Mouse (Mus musculus) heart, embryonic 12.5 days (tissue): ENCODE measurements around the gene Olfr786. TPM values are rescaled to one million over a fixed set of nuclear protein-coding genes. Genes with fewer than 3 reads are reported as not detected.

Source experiments
- ATAC-seq: fragments of 200-750 bp; cut with Nextera tagmentation; 2 replicates; pipeline ENCODE4 v1.8.0; 2017; ENCODE audit warnings: moderate TSS enrichment, moderate library complexity; ENCODE audit not compliant: insufficient number of reproducible peaks, low FRiP score
- H3K27ac ChIP-seq: fragments of 300-500 bp; sonication (generic); 2 replicates; pipeline ENCODE4 v1.5.1; 2016; ENCODE audit warnings: mild to moderate bottlenecking, moderate library complexity; ENCODE audit not compliant: poor library complexity, severe bottlenecking
- H3K27me3 ChIP-seq: fragments of 300-500 bp; sonication (generic); replicated peaks from 2 replicates; pipeline ENCODE4 v1.6.1; 2016; ENCODE audit warnings: mild to moderate bottlenecking, moderate library complexity
- H3K36me3 ChIP-seq: fragments of 300-500 bp; sonication (generic); 2 replicates; pipeline ENCODE4 v1.6.1; 2016; ENCODE audit warnings: mild to moderate bottlenecking, moderate library complexity
- H3K4me1 ChIP-seq: fragments of 300-500 bp; sonication (generic); replicated peaks from 2 replicates; pipeline ENCODE4 v1.6.1; 2016; ENCODE audit warnings: mild to moderate bottlenecking
- H3K4me2 ChIP-seq: fragments of 300-500 bp; sonication (generic); 2 replicates; pipeline ENCODE4 v1.6.1; 2016; ENCODE audit warnings: mild to moderate bottlenecking, moderate library complexity
- H3K4me3 ChIP-seq: fragments of 300-500 bp; sonication (generic); 2 replicates; pipeline ENCODE4 v1.5.1; 2016; ENCODE audit warnings: mild to moderate bottlenecking
- H3K9ac ChIP-seq: fragments of 300-500 bp; sonication (generic); 2 replicates; pipeline ENCODE4 v1.6.1; 2016; ENCODE audit warnings: mild to moderate bottlenecking, moderate library complexity
- H3K9me3 ChIP-seq: fragments of 300-500 bp; sonication (generic); replicated peaks from 2 replicates; pipeline ENCODE4 v1.6.1; 2016; ENCODE audit warnings: mild to moderate bottlenecking, moderate library complexity
- WGBS: fragments of 180-500 bp; shearing (Covaris S2); methylation state at CpG from one replicate; pipeline ENCODE4 v1.1.7; 2016; 5-methylcytosine and 5-hydroxymethylcytosine counted together
- polyA plus RNA-seq: library from polyadenylated mRNA; unstranded; fragments of >200 nt; fragmentation: Nextera tagmentation; extraction: Ambion mirVana; gene quantifications from 2 replicates; pipeline ENCODE4 v1.2.1, GENCODE M21; 2016

Gene Olfr786
- not detected in 2 replicates for polyA plus RNA-seq

DNA sequence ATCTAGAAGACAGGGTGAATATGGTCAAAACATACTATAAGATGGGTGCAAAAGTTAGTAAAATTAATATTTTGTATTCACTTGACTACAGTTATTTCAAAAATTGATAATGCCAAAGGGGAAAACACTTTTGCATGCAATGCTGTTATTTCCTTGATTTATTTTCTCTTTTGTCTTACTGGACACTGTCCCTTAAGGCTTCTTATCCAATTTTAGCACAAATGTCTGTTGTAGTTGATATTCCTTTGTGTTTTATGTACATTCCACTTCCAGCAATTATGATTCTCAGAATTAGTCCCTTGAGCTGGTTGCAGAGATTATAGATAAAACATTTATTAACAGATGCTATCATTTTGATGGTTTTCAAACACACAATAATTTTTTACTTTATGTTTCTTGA lies at the start of gene Olfr786:
TSS of gene Olfr786 (plus strand) at position 301 of the 400 bp plus-strand sequence.
- Histone ChIP-seq H3K36me3 (no peaks in the 10 kb centered on the region), H3K27ac (no peak within 1 kb of the TSS), H3K9me3 (no peaks in the 10 kb centered on the region; the same call in 1 of the 2 replicates), H3K27me3 (no peaks in the 10 kb centered on the region), H3K4me1 (no peaks in the 10 kb centered on the region), H3K4me3 (no peak within 1 kb of the TSS), H3K9ac (no peak within 1 kb of the TSS), H3K4me2 (no peak within 1 kb of the TSS)
- ATAC-seq, result no peak

DNA sequence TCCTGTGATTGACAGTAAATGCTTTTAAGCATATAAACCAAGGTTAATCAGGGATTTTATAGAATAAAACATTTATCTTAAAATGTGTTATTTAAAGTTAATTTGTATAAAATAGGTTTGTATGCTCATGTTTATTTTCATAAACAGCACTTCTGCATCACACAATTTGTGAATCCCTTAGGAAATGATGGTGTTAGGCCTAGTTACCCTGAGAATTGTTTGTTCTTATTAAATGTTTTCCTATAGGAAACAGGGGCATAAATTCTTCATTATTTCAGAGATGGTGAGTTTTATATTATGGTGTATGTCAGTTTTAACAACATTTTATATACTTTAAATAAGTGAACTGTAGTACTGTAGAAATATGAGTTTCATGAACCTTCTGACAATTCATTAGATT lies 43.3 kb upstream of the Olfr786 start, which contains the start of gene Olfr784:
TSS of gene Olfr784 (plus strand) at position 301 of the 400 bp plus-strand sequence.
- no peak within 1 kb of the TSS for H3K4me3 ChIP-seq
- peaks cover 4% of the 10 kb centered on the region; the same call in 1 of the 2 replicates for H3K9me3 ChIP-seq
- no peak within 1 kb of the TSS for H3K9ac ChIP-seq
- ATAC-seq, result no peak
- H3K36me3 ChIP-seq, result no peaks in the 10 kb centered on the region
- no peak within 1 kb of the TSS for H3K4me2 ChIP-seq
- no peaks in the 10 kb centered on the region for H3K27me3 ChIP-seq
- no peak within 1 kb of the TSS for H3K27ac ChIP-seq
- H3K4me1 ChIP-seq, result no peaks in the 10 kb centered on the region

DNA sequence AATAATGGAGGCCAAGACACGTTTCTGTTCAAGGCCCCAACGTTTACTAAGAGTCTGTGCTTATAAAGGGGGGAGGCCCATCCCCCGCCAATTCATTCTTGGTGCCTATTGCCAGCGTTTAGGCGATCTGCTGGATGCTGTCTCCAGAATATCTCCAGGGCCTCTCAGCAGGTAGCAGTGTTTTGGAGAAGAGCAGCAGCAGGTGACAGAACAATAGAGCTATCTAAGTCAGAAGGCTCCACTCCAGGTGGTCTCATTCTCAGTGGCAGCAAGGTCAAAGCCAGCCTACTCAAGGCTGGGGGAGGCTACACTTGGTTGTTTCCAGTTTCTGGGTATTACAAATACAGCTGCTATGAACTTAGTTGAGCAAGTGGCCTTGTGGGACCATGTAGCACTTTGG lies 26.2 kb upstream of the Olfr786 start:
- Histone ChIP-seq H3K36me3 (no peaks in the 10 kb centered on the region), H3K9me3 (peaks cover 14% of the 10 kb centered on the region), H3K9ac (no peak overlapping the region), H3K4me3 (no peak overlapping the region), H3K4me2 (no peak overlapping the region), H3K4me1 (no peaks in the 10 kb centered on the region), H3K27me3 (no peaks in the 10 kb centered on the region), H3K27ac (no peak overlapping the region)
- no peak for ATAC-seq
- WGBS, result 41% methylated on average over 5 of the region's 5 CpGs

DNA sequence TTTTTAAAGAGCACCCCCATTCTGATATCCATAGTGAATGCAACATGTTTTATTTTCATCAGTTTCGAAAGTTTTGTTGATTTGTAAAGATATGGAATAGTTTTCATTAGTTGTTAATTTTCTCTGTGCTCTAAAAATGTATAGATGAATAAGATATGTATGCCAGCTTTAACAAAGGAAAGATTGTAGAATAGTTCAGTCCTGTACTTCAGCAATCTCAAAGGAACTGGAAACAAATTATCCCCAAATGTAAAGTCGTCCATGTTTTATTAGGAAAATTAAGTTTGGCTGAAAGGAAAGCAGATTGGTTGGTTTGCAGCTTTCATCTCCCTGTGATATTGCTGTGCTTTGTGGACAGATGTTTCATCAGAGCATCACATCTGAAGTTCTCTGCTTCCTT lies 22.0 kb upstream of the Olfr786 start, which contains the start of gene Olfr785:
TSS of gene Olfr785 (plus strand) at position 301 of the 400 bp plus-strand sequence.
- Histone ChIP-seq H3K27me3 (no peaks in the 10 kb centered on the region), H3K4me2 (no peak within 1 kb of the TSS), H3K4me1 (no peaks in the 10 kb centered on the region), H3K4me3 (no peak within 1 kb of the TSS), H3K27ac (no peak within 1 kb of the TSS), H3K9ac (no peak within 1 kb of the TSS), H3K9me3 (peaks cover 6% of the 10 kb centered on the region), H3K36me3 (no peaks in the 10 kb centered on the region)
- no peak for ATAC-seq
- WGBS, result 55% methylated on average over 2 of the region's 2 CpGs

DNA sequence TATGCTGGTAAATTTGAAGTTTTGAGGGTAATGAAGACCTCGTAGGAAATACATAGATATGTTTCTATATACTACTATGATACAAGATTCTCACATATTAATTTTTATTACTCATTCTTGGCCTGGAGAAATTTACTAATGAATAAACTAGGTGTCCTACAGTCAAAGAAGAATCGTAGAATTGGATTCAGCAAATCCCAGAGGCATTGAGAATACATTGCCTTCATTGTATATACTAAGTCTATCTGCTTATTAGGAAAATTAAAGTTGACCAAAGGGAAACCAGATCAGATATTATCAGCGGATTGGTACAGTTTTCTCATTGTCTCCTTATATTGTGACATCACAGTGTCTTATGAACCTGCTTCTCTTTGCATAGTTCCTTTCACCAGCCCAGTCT lies 34.5 kb downstream of the Olfr786 start, which contains the start of gene Olfr787:
TSS of gene Olfr787 (plus strand) at position 301 of the 400 bp plus-strand sequence.
- 67% methylated on average over 3 of the region's 3 CpGs for WGBS
- Histone ChIP-seq H3K9ac (no peak within 1 kb of the TSS), H3K4me2 (no peak within 1 kb of the TSS), H3K27me3 (no peaks in the 10 kb centered on the region), H3K4me1 (no peaks in the 10 kb centered on the region), H3K27ac (no peak within 1 kb of the TSS), H3K9me3 (no peaks in the 10 kb centered on the region), H3K4me3 (no peak within 1 kb of the TSS), H3K36me3 (no peaks in the 10 kb centered on the region)
- ATAC-seq, result no peak

DNA sequence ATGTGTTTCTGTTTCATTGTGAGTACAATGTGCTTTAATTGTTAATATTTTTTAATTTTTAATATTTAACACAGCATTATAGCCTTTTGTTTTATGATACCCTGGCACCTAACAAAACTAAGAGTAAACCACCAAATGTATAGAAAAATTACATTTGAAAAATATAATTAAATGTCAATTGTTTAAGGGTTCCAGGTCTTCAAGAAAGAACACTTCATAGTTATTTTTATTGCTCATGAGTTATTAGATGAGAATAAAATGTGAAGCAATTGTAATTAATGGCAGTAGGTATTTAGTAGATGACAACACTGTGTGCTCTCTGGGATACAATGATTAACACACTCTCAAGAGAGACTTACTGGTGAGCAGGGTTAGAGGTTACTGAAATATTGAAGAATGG lies 43.6 kb downstream of the Olfr786 start, which contains the start of gene Olfr788:
TSS of gene Olfr788 (plus strand) at position 301 of the 400 bp plus-strand sequence.
- Histone ChIP-seq H3K9me3 (no peaks in the 10 kb centered on the region), H3K27me3 (no peaks in the 10 kb centered on the region), H3K4me1 (no peaks in the 10 kb centered on the region), H3K4me2 (no peak within 1 kb of the TSS), H3K27ac (no peak within 1 kb of the TSS), H3K4me3 (no peak within 1 kb of the TSS), H3K9ac (no peak within 1 kb of the TSS), H3K36me3 (no peaks in the 10 kb centered on the region)
- no peak for ATAC-seq

DNA sequence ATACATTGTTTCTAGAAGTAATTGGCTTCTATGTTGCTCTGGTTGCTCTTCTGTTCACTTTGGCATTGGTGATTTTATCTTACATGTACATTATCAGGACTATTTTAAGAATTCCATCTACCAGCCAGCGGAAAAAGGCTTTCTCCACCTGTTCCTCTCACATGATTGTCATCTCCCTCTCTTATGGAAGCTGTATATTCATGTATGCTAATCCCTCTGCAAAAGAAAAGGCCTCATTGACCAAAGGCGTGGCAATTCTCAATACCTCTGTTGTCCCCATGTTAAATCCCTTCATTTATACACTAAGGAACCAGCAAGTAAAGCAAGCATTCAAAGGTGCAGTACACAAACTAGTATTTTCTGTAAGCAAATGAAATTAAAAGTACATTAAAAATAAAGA lies 46.1 kb downstream of the Olfr786 start:
- Histone ChIP-seq H3K4me3 (no peak overlapping the region), H3K9ac (no peak overlapping the region), H3K27ac (no peak overlapping the region), H3K9me3 (no peaks in the 10 kb centered on the region), H3K4me2 (no peak overlapping the region), H3K36me3 (no peaks in the 10 kb centered on the region), H3K27me3 (no peaks in the 10 kb centered on the region), H3K4me1 (no peaks in the 10 kb centered on the region)
- WGBS, result 45% methylated on average over 2 of the region's 2 CpGs
- ATAC-seq, result no peak

DNA sequence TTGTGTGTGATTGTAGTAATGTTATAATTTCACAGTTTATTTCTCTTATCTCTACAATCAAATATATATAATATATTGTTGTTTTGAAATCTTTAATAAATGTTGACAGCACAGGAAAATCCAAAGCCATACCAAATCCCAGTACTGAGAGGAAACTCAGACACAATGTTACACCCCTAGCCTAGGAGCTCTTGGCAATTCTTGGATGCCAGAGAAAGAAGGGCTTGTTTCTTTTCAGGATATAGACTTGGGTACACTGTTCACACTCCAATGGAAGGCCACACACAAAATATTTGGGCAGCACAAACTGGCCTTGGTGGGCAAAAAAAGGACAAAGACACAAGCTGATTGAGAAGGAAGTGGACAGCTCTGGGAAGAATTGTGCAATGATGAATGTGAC lies 46.6 kb downstream of the Olfr786 start:
- H3K9ac ChIP-seq, result no peak overlapping the region
- ATAC-seq, result no peak

DNA sequence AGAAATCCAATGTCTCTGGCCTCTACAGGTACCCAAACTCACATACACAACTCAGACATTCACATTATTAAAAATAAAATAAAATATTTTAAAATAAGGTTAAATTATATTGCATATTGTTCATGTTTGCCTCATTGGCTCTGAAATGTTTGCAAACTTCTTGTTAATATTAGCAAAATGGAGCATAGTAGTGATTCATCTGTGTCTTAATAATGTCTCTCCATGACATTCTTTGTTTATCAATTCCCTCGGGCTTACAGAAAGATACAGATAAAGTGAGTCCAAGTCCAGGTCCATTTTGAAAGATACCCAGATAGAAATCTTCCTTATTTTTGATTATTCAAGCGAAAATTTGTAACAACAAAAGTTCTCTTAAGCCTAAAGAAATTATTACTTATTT lies 57.3 kb downstream of the Olfr786 start, which contains the start of gene Olfr789:
TSS of gene Olfr789 (plus strand) at position 301 of the 400 bp plus-strand sequence.
- Histone ChIP-seq H3K4me1 (no peaks in the 10 kb centered on the region), H3K9ac (no peak within 1 kb of the TSS), H3K4me3 (no peak within 1 kb of the TSS), H3K27me3 (no peaks in the 10 kb centered on the region), H3K9me3 (no peaks in the 10 kb centered on the region), H3K27ac (no peak within 1 kb of the TSS), H3K4me2 (no peak within 1 kb of the TSS), H3K36me3 (no peaks in the 10 kb centered on the region)
- ATAC-seq, result no peak
- 49% methylated on average over 2 of the region's 2 CpGs for WGBS

More for the DNA sequence above, 46.6 kb downstream of the Olfr786 start:
- Histone ChIP-seq H3K4me1 (no peaks in the 10 kb centered on the region), H3K4me2 (no peak overlapping the region), H3K27ac (no peak overlapping the region), H3K27me3 (no peaks in the 10 kb centered on the region), H3K4me3 (no peak overlapping the region), H3K36me3 (no peaks in the 10 kb centered on the region), H3K9me3 (no peaks in the 10 kb centered on the region)

Other genes with a start within 250 kb of the Olfr786 start
- gene Olfr772, start 249.4 kb upstream of the Olfr786 start, polyA plus RNA-seq, result not detected in 2 replicates
- gene Olfr773, start 239.9 kb upstream of the Olfr786 start, polyA plus RNA-seq, result not detected in 2 replicates
- gene Olfr774, start 191.1 kb upstream of the Olfr786 start, polyA plus RNA-seq, result not detected in 2 replicates
- gene Olfr775, start 178.9 kb upstream of the Olfr786 start, polyA plus RNA-seq, result not detected in 2 replicates
- not detected in 2 replicates for gene Olfr776, start 168.2 kb upstream of the Olfr786 start, polyA plus RNA-seq
- not detected in 2 replicates for gene Olfr777, start 155.8 kb upstream of the Olfr786 start, polyA plus RNA-seq
- gene Olfr780, start 109.2 kb upstream of the Olfr786 start, polyA plus RNA-seq, result not detected in 2 replicates
- not detected in 2 replicates for gene Olfr781, start 98.5 kb upstream of the Olfr786 start, polyA plus RNA-seq
- not detected in 2 replicates for gene Olfr782, start 78.5 kb upstream of the Olfr786 start, polyA plus RNA-seq
- 0.05 TPM in 1 of 2 replicates, not detected in the other for gene Olfr784, start 43.2 kb upstream of the Olfr786 start, polyA plus RNA-seq
- gene Olfr785, start 21.9 kb upstream of the Olfr786 start, polyA plus RNA-seq, result not detected in 2 replicates
- not detected in 2 replicates for gene Olfr787, start 34.6 kb downstream of the Olfr786 start, polyA plus RNA-seq
- not detected in 2 replicates for gene Olfr788, start 43.7 kb downstream of the Olfr786 start, polyA plus RNA-seq
- not detected in 2 replicates for gene Olfr789, start 57.4 kb downstream of the Olfr786 start, polyA plus RNA-seq
- not detected in 2 replicates for gene Olfr790, start 71.2 kb downstream of the Olfr786 start, polyA plus RNA-seq
- not detected in 2 replicates for gene Olfr791, start 94.5 kb downstream of the Olfr786 start, polyA plus RNA-seq
- not detected in 2 replicates for gene Olfr792, start 111.9 kb downstream of the Olfr786 start, polyA plus RNA-seq
- not detected in 2 replicates for gene Olfr794, start 140.3 kb downstream of the Olfr786 start, polyA plus RNA-seq
- not detected in 2 replicates for gene Olfr796, start 185.3 kb downstream of the Olfr786 start, polyA plus RNA-seq
- gene Olfr798, start 200.6 kb downstream of the Olfr786 start, polyA plus RNA-seq, result not detected in 2 replicates
- gene Olfr799, start 210.2 kb downstream of the Olfr786 start, polyA plus RNA-seq, result not detected in 2 replicates
- not detected in 2 replicates for gene Olfr800, start 230.4 kb downstream of the Olfr786 start, polyA plus RNA-seq
- not detected in 2 replicates for gene Olfr801, start 246.6 kb downstream of the Olfr786 start, polyA plus RNA-seq